Mouse (Mus musculus) naive thymus-derived CD4-positive, alpha-beta T cell, adult 5 months (primary cell): ENCODE data around the gene Ssxb5. TPM values are rescaled to one million over a fixed set of nuclear protein-coding genes. Genes with fewer than 3 reads are reported as not detected.

ENCODE experiments used
- polyA plus RNA-seq: library from polyadenylated mRNA; unstranded; fragments of 100-300 nt; shearing (Covaris generic); gene quantifications from one replicate; pipeline ENCODE4 v1.2.1, GENCODE M21; 2017

Ssxb5 gene
- not detected for polyA plus RNA-seq

DNA sequence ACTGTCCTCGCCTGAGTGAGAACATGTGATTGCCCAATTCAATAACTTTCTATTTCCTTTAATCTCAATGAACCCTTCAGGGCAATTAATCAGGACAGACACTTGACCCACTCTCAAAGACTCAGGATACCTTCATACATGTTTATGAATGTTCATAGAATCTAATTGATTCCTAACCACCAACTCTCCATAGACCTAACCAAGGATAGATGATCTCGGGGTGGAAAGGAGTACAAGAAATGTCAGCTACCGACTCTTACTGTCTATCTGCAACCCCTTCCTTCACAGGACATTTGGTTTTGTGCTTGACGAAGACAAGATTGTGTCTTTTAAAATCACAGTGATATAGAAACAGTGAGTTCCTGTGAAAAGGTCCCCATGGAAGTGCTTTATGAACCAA, at the start of gene Ssxb5:
Gene Ssxb5, plus strand, starts transcription at position 301 of the 400 bp plus-strand sequence.

GRCm38 (mm10) chrX:8843694-8844093, 40.2 kb downstream of the Ssxb5 start, which contains the start of gene Gm6592:
Gm6592 (plus strand) TSS chrX:8843994.

Other genes starting within 250 kb of the Ssxb5 start
- not detected for gene Ssxb3, start 211.9 kb upstream of the Ssxb5 start, polyA plus RNA-seq
- 0.71 TPM for gene Ssxb8, start 112.8 kb upstream of the Ssxb5 start, polyA plus RNA-seq
- not detected for gene Ssx9, start 55.3 kb upstream of the Ssxb5 start, polyA plus RNA-seq
- not detected for gene Gm6592, start 40.3 kb downstream of the Ssxb5 start, polyA plus RNA-seq
- not detected for gene Gm5751, start 70.6 kb downstream of the Ssxb5 start, polyA plus RNA-seq
- 3.2 TPM for gene B630019K06Rik, start 88.7 kb downstream of the Ssxb5 start, polyA plus RNA-seq
- not detected for gene Fthl17b, start 159.3 kb downstream of the Ssxb5 start, polyA plus RNA-seq
- gene Fthl17c, start 172.9 kb downstream of the Ssxb5 start, polyA plus RNA-seq, result not detected
- not detected for gene Fthl17d, start 183.1 kb downstream of the Ssxb5 start, polyA plus RNA-seq
- not detected for gene Fthl17e, start 229.8 kb downstream of the Ssxb5 start, polyA plus RNA-seq